Mouse (Mus musculus): ENCODE measurements around the gene Hist1h1e. TPM values are rescaled to one million over a fixed set of nuclear protein-coding genes. Genes with fewer than 3 reads are reported as not detected.
"Not testable (repeated sequence)": the region's sequence is repeated elsewhere in the genome, so short reads cannot be mapped to it uniquely, and the experiment has no call there.

Gene Hist1h1e
- polyA plus RNA-seq, 1 experiment = 4.6 TPM

DNA sequence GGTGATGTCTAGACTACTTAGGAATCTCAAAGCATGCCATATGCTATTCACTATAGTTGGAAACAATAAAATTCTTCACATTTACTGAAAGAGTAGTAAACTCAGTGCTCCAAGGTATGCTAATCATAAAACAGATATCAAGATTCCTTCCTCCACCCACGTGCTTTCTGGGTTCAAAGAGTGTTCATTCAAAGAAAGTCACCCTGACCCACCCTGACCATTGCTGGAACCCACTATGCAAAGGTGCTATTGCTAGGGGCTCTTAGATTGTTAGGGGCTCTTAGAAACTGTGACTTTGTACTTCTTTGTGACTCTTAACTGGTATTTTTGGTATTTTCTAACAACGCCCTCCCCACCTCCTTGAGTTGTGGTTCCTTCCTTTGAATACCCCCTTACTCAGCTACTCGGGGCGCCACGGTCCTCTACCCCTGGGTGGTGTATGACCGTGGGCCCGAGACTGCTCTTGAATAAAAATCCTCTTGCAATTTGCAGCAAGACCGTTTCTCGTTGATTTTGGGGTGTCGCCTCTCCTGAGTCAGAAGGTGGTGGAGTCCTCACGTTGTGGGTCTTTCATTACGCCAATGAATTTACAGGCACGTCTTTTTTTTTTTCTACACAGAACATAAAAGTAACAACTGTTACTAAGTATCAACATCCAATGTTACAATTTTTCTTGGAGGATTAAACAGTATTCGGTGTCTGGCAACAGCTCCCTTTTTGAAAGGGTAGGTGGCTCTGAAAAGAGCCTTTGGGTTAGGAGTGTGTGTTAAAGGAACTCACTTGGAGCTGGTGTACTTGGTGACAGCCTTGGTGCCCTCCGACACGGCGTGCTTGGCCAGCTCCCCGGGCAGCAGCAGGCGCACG, 49.1 kb downstream of the Hist1h1e start:
- H3K4me3 ChIP-seq (ENCODE audit: insufficient read depth, low read length) = peak overlapping the region; percentile 69; the same call in 1 of the 2 replicates

GRCm38 (mm10) chr13:23572218-23573033, 49.9 kb downstream of the Hist1h1e start:
- TF ChIP-seq CTCF (IDR thresholded peaks at IDR 0.05; ENCODE audit: extremely low read depth, insufficient read depth, low read length) (no peak), POLR2A (IDR thresholded peaks at IDR 0.05; ENCODE audit: extremely low read depth, insufficient read depth, low read length) (no peak)
- peaks cover 2% of the 10 kb centered on the region; the same call in 1 of the 2 replicates for H3K4me1 ChIP-seq (ENCODE audit: control insufficient read depth, insufficient read depth, low read length)
- no peak overlapping the region for H3K27ac ChIP-seq (ENCODE audit: insufficient read depth, low read length)
- H3K4me3 ChIP-seq (ENCODE audit: insufficient read depth, low read length) = peak overlapping the region; percentile 69; the same call in 1 of the 2 replicates

More for the DNA sequence above, 49.1 kb downstream of the Hist1h1e start:
- H3K4me1 ChIP-seq (ENCODE audit: control insufficient read depth, insufficient read depth, low read length); H3K27ac ChIP-seq (ENCODE audit: insufficient read depth, low read length): not testable (repeated sequence)

DNA sequence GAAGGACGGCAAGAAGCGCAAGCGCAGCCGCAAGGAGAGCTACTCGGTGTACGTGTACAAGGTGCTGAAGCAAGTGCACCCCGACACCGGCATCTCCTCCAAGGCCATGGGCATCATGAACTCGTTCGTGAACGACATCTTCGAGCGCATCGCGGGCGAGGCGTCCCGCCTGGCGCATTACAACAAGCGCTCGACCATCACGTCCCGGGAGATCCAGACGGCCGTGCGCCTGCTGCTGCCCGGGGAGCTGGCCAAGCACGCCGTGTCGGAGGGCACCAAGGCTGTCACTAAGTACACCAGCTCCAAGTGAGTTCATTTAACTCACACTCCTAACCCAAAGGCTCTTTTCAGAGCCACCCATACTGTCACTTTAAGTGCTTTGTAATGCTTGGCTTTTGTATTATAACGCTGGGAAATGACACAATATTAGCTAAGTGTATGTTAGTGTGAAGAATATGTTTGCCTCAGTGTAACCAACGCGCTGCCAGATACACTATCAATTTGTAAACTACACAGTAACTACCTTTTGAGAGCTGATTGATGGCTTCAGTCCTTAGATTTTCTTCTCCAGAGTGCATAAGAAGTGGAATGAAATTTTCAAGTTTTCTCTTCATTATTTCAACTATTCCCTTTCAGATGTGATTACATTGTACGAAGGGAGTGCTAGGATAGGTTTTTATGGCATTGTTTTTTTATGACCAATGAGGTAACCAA, 50.7 kb downstream of the Hist1h1e start:
- H3K4me3 ChIP-seq (ENCODE audit: insufficient read depth, low read length) = peak overlapping the region; percentile 69
- not testable (repeated sequence) for H3K4me1 ChIP-seq (ENCODE audit: control insufficient read depth, insufficient read depth, low read length)
- H3K27ac ChIP-seq (ENCODE audit: insufficient read depth, low read length) = peak overlapping the region; percentile 96

DNA sequence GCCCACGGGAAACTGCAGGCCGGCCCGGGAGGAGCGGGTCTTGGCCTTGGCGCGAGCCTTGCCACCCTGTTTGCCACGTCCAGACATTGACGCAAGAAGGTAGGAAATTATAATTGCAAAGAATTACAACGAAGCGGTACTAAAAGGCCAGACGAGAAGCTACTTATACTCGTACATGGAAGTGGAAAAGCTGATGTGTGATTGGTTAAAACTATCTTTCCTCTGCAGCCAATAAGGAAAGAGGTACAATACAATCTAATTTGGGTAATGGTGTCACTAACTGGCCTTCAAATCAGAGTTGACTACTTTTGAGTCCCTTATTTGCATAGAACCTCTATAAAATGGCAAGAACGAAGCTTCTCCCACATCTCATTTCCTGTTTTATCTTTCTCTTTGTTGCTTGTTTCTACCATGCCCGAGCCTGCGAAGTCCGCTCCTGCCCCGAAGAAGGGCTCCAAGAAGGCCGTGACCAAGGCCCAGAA, 51.3 kb downstream of the Hist1h1e start, which contains the start of the genes Hist1h2ae and Hist1h2bg:
Gene Hist1h2ae (minus strand): TSS at position 199 of the 482 bp plus-strand sequence.
Gene Hist1h2bg (plus strand): TSS at position 375 of the 482 bp plus-strand sequence.
- Histone ChIP-seq H3K4me1 (ENCODE audit: control insufficient read depth, insufficient read depth, low read length) (peaks cover 2% of the 10 kb centered on the region; the same call in 1 of the 2 replicates), H3K4me3 (ENCODE audit: insufficient read depth, low read length) (peak within 1 kb of the TSS; percentile 69), H3K27ac (ENCODE audit: insufficient read depth, low read length) (peak within 1 kb of the TSS; percentile 99)
- no peak for TF ChIP-seq CTCF (IDR thresholded peaks at IDR 0.05; ENCODE audit: extremely low read depth, insufficient read depth, low read length)
- peak; percentile 75 for TF ChIP-seq POLR2A (IDR thresholded peaks at IDR 0.05; ENCODE audit: extremely low read depth, insufficient read depth, low read length)

Other genes starting within 250 kb of the Hist1h1e start
- gene Abt1, start 198.7 kb downstream of the Hist1h1e start, polyA plus RNA-seq (2012; rRNA removed) = 7.8 and 8.3 TPM in 2 replicates
- gene Btn1a1, start 156.7 kb downstream of the Hist1h1e start, polyA plus RNA-seq (2012; rRNA removed) = 0.04 and 0.06 TPM in 2 replicates
- 0.69 and 0.95 TPM in 2 replicates for gene Btn2a2, start 133.7 kb downstream of the Hist1h1e start, polyA plus RNA-seq (2012; rRNA removed)
- 20.7 and 34.8 TPM in 2 replicates for gene Hist1h4h, start 91.5 kb downstream of the Hist1h1e start, polyA plus RNA-seq (2012; rRNA removed)
- 6.4 and 14.2 TPM in 2 replicates for gene Hist1h2af, start 88.7 kb downstream of the Hist1h1e start, polyA plus RNA-seq (2012; rRNA removed)
- 0.74 and 0.92 TPM in 2 replicates for gene Hist1h3g, start 87.1 kb downstream of the Hist1h1e start, polyA plus RNA-seq (2012; rRNA removed)
- 0.29 and 0.38 TPM in 2 replicates for gene Hist1h2bh, start 79.2 kb downstream of the Hist1h1e start, polyA plus RNA-seq (2012; rRNA removed)
- 0.73 TPM in 1 of 2 replicates, not detected in the other for gene Hist1h3f, start 78.5 kb downstream of the Hist1h1e start, polyA plus RNA-seq (2012; rRNA removed)
- gene Hist1h4f, start 70.9 kb downstream of the Hist1h1e start, polyA plus RNA-seq (2012; rRNA removed) = 4.5 and 13.1 TPM in 2 replicates
- 0.04 and 0.08 TPM in 2 replicates for gene Hist1h1d, start 69.3 kb downstream of the Hist1h1e start, polyA plus RNA-seq (2012; rRNA removed)
- gene Hist1h3e, start 60.2 kb downstream of the Hist1h1e start, polyA plus RNA-seq (2012; rRNA removed) = 1.2 and 2.9 TPM in 2 replicates
- gene Hist1h2ae, start 51.3 kb downstream of the Hist1h1e start, polyA plus RNA-seq (2012; rRNA removed) = 0.50 and 1.1 TPM in 2 replicates
- gene Hist1h2bg, start 51.2 kb downstream of the Hist1h1e start, polyA plus RNA-seq (2012; rRNA removed) = 7.8 and 11.4 TPM in 2 replicates
- 0.67 TPM in 1 of 2 replicates, not detected in the other for gene Hist1h2bf, start 48.4 kb downstream of the Hist1h1e start, polyA plus RNA-seq (2012; rRNA removed)
- 0.32 and 0.92 TPM in 2 replicates for gene Hist1h2ad, start 48.2 kb downstream of the Hist1h1e start, polyA plus RNA-seq (2012; rRNA removed)
- 2.6 and 3.0 TPM in 2 replicates for gene Hist1h3d, start 46.8 kb downstream of the Hist1h1e start, polyA plus RNA-seq (2012; rRNA removed)
- gene Hist1h4d, start 41.0 kb downstream of the Hist1h1e start, polyA plus RNA-seq (2012; rRNA removed) = 4.4 and 8.9 TPM in 2 replicates
- gene Hist1h2be, start 1.4 kb downstream of the Hist1h1e start, polyA plus RNA-seq (2012; rRNA removed) = 4.2 and 4.6 TPM in 2 replicates
- gene Hist1h2ac, start 61.4 kb upstream of the Hist1h1e start, polyA plus RNA-seq (2012; rRNA removed) = 1.2 and 1.5 TPM in 2 replicates
- 117 and 130 TPM in 2 replicates for gene Hist1h2bc, start 61.6 kb upstream of the Hist1h1e start, polyA plus RNA-seq (2012; rRNA removed)
- gene Hist1h1t, start 73.3 kb upstream of the Hist1h1e start, polyA plus RNA-seq (2012; rRNA removed) = not detected in 2 replicates
- 4.1 and 9.6 TPM in 2 replicates for gene Hist1h4c, start 75.9 kb upstream of the Hist1h1e start, polyA plus RNA-seq (2012; rRNA removed)
- gene Hfe, start 88.3 kb upstream of the Hist1h1e start, polyA plus RNA-seq (2012; rRNA removed) = 4.2 and 4.3 TPM in 2 replicates
- 42.1 and 42.4 TPM in 2 replicates for gene Hist1h1c, start 116.2 kb upstream of the Hist1h1e start, polyA plus RNA-seq (2012; rRNA removed)
- gene Hist1h3c, start 123.0 kb upstream of the Hist1h1e start, polyA plus RNA-seq (2012; rRNA removed) = 0.56 TPM in 1 of 2 replicates, not detected in the other
- 0.79 and 1.9 TPM in 2 replicates for gene Hist1h2bb, start 124.2 kb upstream of the Hist1h1e start, polyA plus RNA-seq (2012; rRNA removed)
- 1.6 and 1.9 TPM in 2 replicates for gene Hist1h2ab, start 128.6 kb upstream of the Hist1h1e start, polyA plus RNA-seq (2012; rRNA removed)
- gene Hist1h3b, start 129.7 kb upstream of the Hist1h1e start, polyA plus RNA-seq (2012; rRNA removed) = 0.57 and 0.77 TPM in 2 replicates
- 3.7 and 8.3 TPM in 2 replicates for gene Hist1h4b, start 134.5 kb upstream of the Hist1h1e start, polyA plus RNA-seq (2012; rRNA removed)
- gene Hist1h4a, start 138.7 kb upstream of the Hist1h1e start, polyA plus RNA-seq (2012; rRNA removed) = 4.2 and 9.6 TPM in 2 replicates
- 0.57 and 1.4 TPM in 2 replicates for gene Hist1h3a, start 139.8 kb upstream of the Hist1h1e start, polyA plus RNA-seq (2012; rRNA removed)
- 0.55 and 0.77 TPM in 2 replicates for gene Hist1h1a, start 141.1 kb upstream of the Hist1h1e start, polyA plus RNA-seq (2012; rRNA removed)
- 0.19 and 0.21 TPM in 2 replicates for gene Trim38, start 147.4 kb upstream of the Hist1h1e start, polyA plus RNA-seq (2012; rRNA removed)
- gene Slc17a2, start 184.4 kb upstream of the Hist1h1e start, polyA plus RNA-seq (2012; rRNA removed) = 0.06 TPM in 1 of 2 replicates, not detected in the other
- gene Slc17a3, start 216.9 kb upstream of the Hist1h1e start, polyA plus RNA-seq (2012; rRNA removed) = not detected in 2 replicates
- not detected in 2 replicates for gene Slc17a1, start 245.2 kb upstream of the Hist1h1e start, polyA plus RNA-seq (2012; rRNA removed)